Mouse (Mus musculus) cerebellum, postnatal 4 days (tissue): Measurements from ENCODE around the gene Olfr370.
"Not testable (repeated sequence)": the region's sequence is repeated elsewhere in the genome, so short reads cannot be mapped to it uniquely, and the experiment has no call there.

ENCODE experiments used
- DNase-seq, 2 experiments: peaks; one replicate each; pipeline ENCODE4 v3.0.0; 2022; ENCODE audit warnings: low spot score in 2 of 2, mixed read lengths in 1 of 2

Gene Olfr370

DNA sequence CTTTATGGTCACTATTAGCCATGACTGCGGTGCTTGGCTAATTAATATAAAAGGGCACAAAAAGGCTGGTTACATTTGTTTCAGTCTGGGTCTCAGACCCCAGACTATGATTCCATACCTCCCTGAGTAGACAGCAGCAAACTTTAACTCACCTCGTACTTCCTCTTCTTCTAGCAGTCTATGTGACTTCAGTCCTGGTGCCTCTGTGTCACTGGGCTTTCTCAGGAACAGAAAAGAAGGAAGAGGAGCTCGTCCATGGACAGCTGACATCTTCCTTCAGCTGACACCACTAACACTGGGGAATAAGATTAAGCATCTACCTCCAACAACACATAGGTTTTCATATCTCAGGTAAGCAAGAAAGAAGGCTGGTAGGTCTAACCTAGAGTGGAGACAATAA is at the start of gene Olfr370:
Gene Olfr370, plus strand, starts transcription at position 45 of the 400 bp plus-strand sequence.
- no peak for DNase-seq

DNA sequence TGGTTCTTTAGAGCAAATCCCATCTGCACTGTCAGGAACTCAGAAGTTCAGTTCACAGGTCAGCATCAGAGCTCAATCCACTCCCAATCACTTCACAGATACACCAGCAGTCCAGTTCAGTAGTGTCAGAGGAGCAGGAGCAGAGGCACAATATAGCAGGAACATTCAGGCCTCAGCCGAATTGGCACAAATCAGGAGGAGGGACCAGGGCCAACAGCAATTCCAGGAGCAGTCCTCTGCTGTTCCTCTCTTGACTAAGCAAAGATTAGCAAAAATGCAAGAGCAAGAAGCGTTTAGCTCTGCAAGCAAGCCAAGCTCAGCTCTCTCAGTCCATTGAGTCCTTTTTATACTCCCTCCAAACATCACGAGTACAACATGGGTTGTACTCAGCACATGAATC is 23.9 kb upstream of the Olfr370 start:
- DNase-seq, result no peak

DNA sequence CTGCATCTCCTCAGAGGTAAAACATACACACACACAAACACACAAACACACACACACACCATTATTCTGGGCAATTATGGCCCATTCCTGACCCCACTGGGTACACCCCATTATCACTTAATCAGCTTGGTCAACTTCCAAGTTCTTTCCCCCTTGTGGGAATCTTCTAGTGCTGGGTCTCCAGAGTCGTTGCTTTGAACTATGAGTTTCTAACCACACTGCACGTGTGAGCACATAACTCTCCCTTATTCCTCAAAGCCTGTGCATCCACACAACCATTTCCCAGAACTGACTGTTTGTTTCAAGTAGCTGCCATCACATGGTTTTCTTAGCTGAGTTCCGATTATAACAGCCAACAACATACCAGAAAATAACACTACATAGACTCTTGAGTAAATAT is 15.1 kb upstream of the Olfr370 start:
- DNase-seq, result no peak

DNA sequence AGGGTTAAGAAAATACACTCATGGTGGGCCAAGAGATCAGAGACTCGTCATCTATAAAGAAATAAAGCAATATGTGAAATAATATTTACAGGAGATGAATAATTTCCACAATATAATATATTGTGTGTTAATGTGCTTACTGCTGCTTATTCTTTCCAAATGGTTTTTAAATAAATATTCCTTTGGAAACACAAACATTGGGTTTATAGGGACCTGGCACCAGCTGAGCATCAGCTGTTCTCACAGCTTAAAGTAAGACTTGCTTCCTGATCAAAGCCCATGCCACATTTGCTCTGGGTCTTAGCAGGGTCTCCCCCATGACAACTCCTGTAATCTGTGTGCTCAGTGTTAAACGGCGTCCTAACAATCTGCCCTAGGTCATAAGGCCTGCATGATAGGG is 14.7 kb upstream of the Olfr370 start:
- DNase-seq, result not testable (repeated sequence)

DNA sequence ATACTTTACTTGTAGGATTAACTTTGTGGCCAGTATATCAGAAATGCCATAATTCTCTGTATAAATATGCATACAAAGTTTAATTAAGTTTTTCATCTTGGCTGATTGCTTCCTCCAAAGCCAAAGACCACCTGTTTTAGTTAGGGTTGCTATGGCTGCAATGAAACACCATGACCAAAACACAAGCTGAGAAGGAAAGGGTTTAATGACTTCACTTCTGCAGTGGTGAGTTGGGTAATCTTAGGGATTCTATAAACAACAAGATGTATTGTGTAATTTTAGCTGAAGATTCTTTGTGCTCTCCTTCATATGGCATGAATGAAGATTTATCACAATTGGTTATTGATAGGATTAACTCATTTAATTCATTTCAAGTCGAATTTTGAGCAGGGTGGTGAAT is 14.3 kb upstream of the Olfr370 start:
- DNase-seq, result no peak

DNA sequence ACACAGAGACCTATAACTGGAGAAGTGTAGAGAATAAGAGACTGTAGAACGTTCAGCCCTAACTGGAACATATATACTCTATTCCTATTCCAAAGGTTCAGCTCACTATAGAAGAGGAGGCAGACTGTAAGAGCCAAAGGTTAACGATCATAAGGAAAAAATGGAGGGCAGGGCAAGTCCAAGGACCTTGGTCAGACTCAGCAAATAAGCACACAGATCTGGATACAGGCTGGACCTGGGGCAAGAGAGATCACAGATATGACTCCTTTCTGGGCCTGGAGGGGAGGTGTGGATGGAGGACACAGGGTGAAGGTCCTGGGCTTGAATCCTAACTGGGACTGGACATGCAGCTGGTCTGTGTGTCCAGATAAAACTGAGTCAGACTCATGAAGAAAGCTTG is 778 bp upstream of the Olfr370 start:
- DNase-seq, result no peak

DNA sequence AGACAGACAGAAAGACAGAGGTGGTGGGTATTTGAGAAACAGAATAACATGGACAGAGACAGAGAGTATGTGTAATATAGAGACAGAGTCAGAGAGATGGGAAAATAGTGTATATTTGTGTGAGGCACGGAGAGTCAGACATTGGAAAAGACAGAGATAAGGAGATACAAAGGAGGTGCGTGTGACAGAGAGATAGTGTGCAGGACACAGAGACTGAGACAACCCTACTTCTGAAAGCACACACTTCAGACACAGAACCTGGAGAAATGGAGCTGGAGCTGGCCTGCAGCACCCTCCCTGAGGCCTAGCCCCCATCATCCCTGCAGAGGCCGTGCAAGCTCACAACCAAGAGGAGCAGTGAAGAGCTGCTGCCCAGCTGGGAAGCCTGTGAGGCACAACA is 27.1 kb downstream of the Olfr370 start:
- no peak for DNase-seq

DNA sequence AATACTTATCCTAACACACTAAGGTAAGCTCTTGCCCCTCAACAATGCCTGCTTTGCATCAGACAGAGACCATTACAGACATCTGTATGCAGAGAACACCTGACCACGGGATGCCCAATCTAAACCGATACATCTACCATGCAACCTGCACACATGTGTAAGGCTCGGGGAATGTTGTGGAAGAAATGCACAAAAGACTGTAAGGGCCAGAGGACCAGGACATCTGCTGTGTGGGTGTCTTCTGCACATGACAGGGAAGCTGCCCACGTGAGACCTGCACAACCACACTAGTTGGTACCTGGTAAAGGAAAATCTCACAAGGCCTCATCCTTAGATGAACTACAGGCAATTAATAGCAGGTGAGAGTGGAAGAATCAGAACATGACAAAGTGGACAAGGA is 27.7 kb downstream of the Olfr370 start:
- no peak for DNase-seq

DNA sequence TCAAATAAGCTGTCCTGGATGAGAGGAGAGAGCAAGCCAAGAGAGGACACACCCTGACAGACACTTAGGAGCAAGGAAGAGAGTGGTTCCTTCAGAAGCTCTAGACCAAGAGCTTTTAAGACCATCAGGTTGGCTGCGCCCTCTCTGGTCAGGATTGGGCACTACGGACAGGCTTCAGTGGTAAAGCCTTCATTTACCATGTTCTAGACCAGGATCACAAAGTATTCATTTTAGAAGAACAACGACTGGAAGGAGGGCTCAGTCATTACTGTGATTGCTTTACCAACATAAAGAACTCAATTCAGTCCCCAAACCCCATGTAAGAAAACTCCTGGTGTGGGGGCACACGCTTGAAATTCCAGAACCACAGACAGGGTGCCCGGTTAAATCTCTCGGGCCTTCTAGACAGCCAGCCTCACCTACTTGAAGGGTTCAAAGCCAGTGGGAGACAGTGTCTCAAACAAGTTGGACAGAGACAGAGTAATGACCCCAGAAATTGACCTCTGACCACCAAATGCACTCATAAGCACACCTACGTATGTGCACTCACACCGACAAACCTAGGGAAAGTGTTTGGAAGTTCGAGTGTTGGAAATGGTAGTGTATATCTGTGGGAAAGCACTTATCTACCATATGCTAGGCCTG is 30.3 kb downstream of the Olfr370 start:
- DNase-seq, result no peak

DNA sequence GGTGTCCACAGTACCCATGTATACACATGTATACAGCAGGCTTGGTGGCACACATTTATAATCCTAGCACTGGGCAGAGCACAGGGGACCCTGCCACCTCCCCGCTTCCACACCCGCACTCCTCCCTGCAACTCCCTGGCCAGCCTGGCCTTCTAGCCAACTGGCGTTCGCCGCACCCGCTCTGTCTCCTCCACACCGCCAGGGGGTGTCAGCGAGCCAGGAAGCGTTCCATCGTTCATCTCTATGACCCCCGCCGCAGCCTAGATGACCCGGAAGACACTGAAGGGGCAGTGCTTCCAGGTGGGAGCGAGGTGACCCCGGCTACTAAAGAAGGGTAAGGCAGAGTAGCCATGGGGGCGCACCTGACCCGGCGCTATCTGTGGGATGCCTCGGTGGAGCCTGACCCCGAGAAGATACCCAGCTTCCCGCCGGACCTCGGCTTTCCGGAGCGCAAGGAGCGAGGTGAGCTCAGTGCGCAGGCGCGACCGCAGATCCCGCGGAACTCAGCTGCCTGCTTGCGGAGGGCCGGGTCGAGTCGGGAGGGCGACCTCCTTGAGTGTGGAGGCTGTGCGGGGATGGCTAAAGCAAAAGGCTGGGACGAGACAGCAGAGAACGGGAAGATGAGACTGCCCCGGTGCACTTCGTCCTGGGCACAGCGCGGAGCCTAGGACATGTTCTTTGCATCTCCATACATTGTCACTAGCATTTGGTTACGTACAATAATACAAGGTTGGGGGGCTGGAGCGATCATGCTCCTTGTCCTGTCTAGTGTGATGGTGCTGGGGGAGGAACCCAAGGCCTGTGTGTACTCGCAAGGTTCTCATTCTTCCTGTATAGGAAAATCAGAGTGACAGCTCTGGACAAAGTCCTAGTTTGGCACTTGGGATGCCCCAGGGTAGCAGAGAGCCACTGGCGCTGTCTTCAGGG is 31.2 kb downstream of the Olfr370 start, which contains the start of gene Ndufb7:
Gene Ndufb7, plus strand, starts transcription at position 203 of the 927 bp plus-strand sequence.
- peak; percentile 97 to 99 for DNase-seq

DNA sequence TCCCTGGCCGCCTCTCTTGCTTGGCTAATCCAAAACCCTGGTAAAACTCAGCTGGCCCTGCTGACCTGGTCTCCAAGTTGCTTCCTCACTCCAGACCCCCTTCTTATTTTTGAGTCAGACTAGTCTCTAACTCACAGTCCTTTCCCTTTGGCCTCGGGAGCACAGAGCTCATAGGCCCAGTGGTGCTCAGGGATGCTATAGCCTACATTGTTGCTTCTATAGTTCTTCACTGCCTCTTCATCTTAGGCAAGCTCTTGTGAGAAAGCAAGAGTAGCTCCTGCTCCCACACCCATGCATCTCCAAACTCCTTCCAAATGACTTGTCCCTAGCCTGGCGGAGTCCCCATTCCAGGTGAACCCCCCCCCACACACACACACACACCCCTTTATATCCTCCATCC is 32.1 kb downstream of the Olfr370 start:
- no peak for DNase-seq

DNA sequence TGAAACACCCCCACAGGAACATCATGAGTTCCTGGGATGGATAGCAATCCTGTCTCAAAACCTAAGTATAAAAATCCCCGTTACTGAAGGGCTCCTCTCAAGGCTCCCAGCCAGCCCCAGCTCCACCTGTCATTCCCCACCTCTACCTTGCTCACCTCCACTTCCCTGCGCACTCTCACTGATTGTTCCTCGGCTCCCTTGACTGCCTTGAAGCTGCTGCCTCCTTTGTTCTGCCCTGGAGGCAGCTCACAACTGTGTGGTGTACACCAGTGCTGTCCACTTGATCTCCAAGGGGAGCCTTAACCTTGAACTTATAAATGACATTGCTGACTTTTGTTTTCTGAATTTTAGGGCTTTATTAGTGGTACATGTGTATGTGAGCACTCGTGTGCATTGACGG is 32.5 kb downstream of the Olfr370 start:
- DNase-seq, result no peak

DNA sequence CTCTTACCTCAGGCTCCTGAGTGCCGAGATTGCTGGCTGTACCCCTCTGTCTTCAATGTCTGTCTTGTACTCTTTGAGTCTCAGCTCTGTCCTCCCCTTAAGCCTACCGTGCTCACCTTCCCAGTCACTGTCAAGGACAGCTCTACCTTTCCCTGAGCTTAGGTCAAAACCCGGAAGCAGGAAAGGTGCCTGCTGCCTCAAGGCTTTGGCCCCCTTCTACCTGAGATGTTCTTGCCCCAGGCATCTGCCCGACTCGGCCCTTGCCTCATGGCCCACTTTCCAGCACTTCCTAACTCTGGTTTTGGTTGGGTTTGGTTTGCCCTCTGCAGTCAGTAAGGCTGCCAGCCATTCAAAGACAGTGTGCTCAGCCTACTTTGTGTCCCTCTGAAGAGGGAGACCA is 33.2 kb downstream of the Olfr370 start:
- DNase-seq, result no peak

DNA sequence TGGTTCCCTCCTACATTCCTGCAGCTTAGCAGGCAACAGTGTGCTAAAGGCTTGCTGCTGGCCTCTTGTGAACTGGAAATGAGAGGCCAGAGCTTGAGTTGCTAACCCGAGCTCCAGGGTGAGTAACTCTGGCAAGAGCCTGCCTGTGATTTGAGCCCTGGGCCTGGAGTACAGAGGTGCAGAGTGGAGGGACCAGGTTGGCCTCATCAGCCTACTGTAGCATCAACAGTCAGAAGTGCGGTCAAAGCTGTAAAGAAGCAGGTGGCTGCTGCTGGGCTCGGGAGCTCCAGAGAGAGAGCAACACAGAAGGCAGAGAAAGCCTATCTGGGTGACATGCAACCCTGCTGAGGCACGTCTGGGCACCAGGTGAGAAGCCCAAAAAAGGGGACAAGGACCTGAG is 33.6 kb downstream of the Olfr370 start:
- no peak for DNase-seq

DNA sequence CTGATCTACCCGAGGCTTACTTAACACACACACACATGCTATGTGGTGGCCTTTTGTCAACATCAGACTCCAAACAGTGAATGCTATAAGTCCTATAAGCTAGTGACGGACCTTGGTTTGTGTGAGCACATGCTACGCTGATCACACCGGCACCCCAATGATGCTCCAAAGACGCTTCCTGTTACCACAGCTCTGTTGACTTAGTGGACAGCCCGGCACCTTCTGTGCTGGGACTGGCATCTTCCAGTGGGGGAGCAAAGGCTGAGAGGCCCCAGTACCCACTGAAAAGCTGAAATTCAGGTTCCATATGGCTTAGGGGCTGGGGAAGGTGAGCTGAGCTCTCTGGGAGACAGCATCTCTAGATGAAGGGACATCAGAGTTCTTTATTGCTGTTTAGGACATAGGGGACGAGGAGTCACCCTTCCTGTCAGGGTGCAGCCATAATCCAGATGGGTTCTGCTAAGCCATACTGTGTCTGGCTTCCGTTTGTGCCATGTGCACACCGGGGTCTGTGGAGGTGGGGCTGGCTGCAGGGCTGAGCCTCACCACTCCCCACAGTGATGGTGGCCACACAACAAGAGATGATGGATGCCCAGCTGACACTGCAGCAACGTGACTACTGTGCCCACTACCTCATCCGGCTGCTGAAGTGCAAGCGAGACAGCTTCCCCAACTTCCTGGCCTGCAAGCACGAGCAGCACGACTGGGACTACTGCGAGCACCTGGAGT is 34.9 kb downstream of the Olfr370 start:
- no peak for DNase-seq

DNA sequence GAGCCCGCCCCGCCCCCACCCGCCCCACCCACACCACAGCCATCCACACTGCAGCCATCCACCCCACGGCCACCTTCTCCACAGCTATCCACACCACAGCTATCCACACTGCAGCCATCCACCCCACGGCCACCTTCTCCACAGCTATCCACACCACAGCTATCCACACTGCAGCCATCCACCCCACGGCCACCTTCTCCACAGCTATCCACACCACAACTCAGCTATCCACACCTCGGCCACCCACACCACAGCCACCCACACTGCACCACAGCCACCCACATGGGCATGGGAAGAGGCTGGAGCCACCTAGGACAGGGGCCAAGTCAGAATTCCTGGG is 35.4 kb downstream of the Olfr370 start:
- DNase-seq, result not testable (repeated sequence)

DNA sequence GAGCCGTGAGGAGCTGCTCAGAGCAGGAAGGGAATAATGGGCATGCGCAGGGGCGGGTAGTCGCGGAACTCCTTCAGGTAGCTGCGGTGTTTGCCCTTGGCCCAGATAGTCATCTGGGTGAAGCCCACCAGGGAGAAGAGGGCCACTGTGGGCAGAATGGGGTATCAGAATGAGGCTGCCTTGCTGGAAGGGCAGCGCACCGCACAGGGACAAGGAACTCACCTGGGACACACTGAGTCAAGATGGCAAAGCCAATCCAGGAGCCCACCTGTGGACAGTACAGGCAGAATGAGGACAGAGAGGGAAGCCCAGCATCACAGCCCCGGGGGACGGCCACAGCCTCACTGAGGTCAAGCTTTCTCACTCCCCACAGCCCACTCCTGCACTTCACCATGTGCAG is 36.2 kb downstream of the Olfr370 start:
- DNase-seq, result no peak

DNA sequence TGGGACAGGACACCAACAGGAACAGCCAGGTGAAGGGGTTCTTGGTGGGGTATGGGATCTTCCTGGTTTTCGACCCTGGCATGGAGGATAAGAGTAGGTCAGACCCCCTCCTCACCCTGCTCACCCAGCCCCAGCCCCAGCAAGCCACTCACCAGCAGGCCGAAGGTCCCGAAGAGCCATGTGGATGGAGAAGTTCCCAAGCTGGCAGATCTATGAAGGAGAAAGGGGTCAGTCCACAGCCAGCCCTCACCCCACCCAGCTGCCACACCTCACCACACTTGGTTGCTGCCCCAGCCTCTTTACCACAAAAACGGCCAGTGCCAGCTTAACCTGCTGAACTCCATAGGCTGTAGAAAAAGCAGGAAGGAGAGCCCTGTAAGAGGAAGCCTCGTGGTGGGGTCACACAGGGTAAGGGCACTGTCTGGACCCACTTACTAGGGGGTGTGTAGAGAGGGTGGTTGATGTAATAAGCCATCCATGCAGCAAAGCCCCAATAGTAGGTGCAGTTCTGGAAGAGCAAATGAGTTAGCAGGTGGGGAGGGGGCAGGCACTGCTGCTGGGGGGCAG is 36.7 kb downstream of the Olfr370 start:
- DNase-seq, result no peak

DNA sequence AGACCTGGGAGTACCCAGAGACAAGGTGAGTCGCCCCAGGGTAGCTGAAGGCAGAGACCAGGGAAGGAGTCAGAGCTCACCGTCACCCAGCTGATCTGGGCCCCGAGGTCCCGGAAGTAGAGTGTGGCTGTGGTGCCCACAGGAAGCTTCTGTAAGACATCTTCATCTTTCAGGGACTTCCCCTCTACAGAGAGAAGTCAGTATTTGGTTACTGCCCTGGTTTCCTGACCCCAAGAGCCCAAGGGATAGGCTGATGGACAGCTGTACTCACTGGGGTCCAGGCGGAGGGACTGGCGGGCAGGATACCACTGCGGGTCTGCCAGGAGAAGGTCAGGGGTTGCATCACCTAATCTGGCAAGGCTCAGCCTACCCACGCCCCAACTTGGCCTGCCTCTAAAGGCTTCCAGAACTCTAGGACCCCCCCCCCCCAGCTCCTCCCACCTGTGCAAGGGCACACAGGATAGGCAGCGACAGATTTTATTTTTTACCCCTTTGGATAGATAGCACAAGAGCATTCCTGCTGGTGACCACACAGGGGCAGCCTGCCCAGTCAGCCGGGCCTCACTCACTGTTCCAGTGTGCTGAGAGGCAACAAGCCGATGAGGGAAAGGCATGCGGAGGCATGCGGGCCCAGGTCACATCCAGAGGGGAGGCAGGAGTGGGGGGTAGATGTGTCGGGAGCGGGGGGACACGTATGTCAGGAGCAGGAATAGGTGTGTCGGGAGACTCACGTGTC is 37.7 kb downstream of the Olfr370 start:
- DNase-seq, result no peak

DNA sequence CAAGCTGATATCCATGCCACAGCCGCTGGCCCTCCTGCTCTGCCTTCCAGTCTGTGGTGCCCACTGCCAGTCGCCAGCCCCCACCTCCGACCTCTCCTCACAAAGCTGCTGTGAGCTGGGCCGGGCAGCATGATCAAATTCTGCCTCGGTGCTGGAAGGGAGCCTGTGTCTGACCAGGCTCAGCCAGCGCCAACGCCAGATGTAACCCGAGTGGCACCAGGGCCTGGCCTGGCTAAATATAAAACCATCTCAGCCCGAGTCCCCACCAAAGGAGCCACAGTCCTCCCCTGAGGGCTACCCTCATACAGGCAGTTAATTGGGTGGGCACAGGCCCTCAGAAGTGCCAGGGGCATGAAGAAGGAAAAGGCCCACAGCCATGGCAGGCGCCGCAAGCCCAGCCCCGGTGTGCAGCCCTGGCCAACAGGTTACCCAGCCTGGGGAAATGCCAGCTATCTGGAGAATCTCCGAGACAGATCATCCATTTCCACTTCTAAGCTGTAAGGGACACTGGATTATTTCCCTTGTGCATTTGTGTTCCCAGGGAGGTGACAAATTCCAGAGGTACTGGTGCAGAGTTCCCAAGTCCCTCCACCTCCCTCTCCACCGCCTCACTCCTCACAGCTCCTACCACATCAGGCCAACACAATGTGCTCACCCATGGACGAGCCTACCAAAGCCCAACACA is 39.2 kb downstream of the Olfr370 start:
- no peak for DNase-seq
